Mouse (Mus musculus) hindbrain, embryonic 10.5 days (tissue): ENCODE results near the gene Tedc2. TPM values are rescaled to one million over a fixed set of nuclear protein-coding genes. Genes with fewer than 3 reads are reported as not detected.

ENCODE experiments used
- DNase-seq: peaks from one replicate; pipeline ENCODE4 v3.0.0-alpha.2; 2017; ENCODE audit warnings: low spot score
- H3K27ac ChIP-seq: fragments of 300-500 bp; sonication (generic); 2 replicates; pipeline ENCODE4 v1.5.1; 2016; ENCODE audit warnings: mild to moderate bottlenecking, moderate library complexity
- H3K27me3 ChIP-seq: fragments of 300-500 bp; sonication (generic); 2 replicates; pipeline ENCODE4 v1.6.1; 2016; ENCODE audit warnings: mild to moderate bottlenecking; ENCODE audit not compliant: poor library complexity, insufficient read depth, severe bottlenecking
- H3K36me3 ChIP-seq: fragments of 300-500 bp; sonication (generic); 2 replicates; pipeline ENCODE4 v1.6.1; 2016; ENCODE audit warnings: mild to moderate bottlenecking, moderate library complexity
- H3K4me1 ChIP-seq: fragments of 300-500 bp; sonication (generic); replicated peaks from 2 replicates; pipeline ENCODE4 v1.6.1; 2016; ENCODE audit warnings: mild to moderate bottlenecking
- H3K4me3 ChIP-seq: fragments of 300-500 bp; sonication (generic); 2 replicates; pipeline ENCODE4 v1.5.1; 2016; ENCODE audit warnings: mild to moderate bottlenecking, moderate library complexity
- H3K9me3 ChIP-seq: fragments of 300-500 bp; sonication (generic); 2 replicates; pipeline ENCODE4 v1.6.1; 2016; ENCODE audit warnings: mild to moderate bottlenecking, moderate library complexity
- WGBS: fragments of 180-500 bp; shearing (Covaris S2); methylation state at CpG from one replicate; pipeline ENCODE4 v1.1.7; 2016; 5-methylcytosine and 5-hydroxymethylcytosine counted together
- polyA plus RNA-seq: library from polyadenylated mRNA; unstranded; fragments of >200 nt; fragmentation: Nextera tagmentation; extraction: Ambion mirVana; gene quantifications from 2 replicates; pipeline ENCODE4 v1.2.1, GENCODE M21; 2016

Gene Tedc2
- polyA plus RNA-seq, 1 experiment from 2014 or later: 19.3 TPM

GRCm38 (mm10) chr17:24209916-24210240 is 10.8 kb downstream of the Tedc2 start:
- DNase-seq: no peak
- Histone ChIP-seq H3K4me1 (peaks cover 78% of the 10 kb centered on the region), H3K4me3 (peak overlapping the region; percentile 79), H3K9me3 (no peaks in the 10 kb centered on the region), H3K27me3 (peaks cover 48% of the 10 kb centered on the region), H3K36me3 (peaks cover 7% of the 10 kb centered on the region), H3K27ac (peak overlapping the region; percentile 92)
- WGBS: 74% methylated on average over 3 of the region's 3 CpGs

- H3K27me3 ChIP-seq: peaks cover 48% of the 10 kb centered on the region
- peak within 1 kb of the TSS; percentile 79 for H3K4me3 ChIP-seq
- peak within 1 kb of the TSS; percentile 92 for H3K27ac ChIP-seq
- peaks cover 84% of the 10 kb centered on the region for H3K4me1 ChIP-seq
- WGBS: 1% methylated on average over 43 of the region's 43 CpGs
- H3K9me3 ChIP-seq: no peaks in the 10 kb centered on the region
- DNase-seq: peak; percentile 83
- H3K36me3 ChIP-seq: peaks cover 1% of the 10 kb centered on the region; the same call in 1 of the 2 replicates
Measured at GRCm38 (mm10) chr17:24209043-24209915, 11.4 kb downstream of the Tedc2 start, which contains the start of gene Ntn3. Ntn3 (minus strand) TSS chr17:24209531.

GRCm38 (mm10) chr17:24208641-24209042 is 12.0 kb downstream of the Tedc2 start:
- peak overlapping the region; percentile 79 for H3K4me3 ChIP-seq
- 1% methylated on average over 29 of the region's 29 CpGs for WGBS
- H3K36me3 ChIP-seq: no peaks in the 10 kb centered on the region
- peaks cover 48% of the 10 kb centered on the region for H3K27me3 ChIP-seq
- no peaks in the 10 kb centered on the region for H3K9me3 ChIP-seq
- peak; percentile 70 for DNase-seq
- H3K27ac ChIP-seq: peak overlapping the region; percentile 92
- peaks cover 89% of the 10 kb centered on the region for H3K4me1 ChIP-seq

GRCm38 (mm10) chr17:24207768-24208640 is 12.6 kb downstream of the Tedc2 start:
- no peaks in the 10 kb centered on the region for H3K36me3 ChIP-seq
- peak overlapping the region; percentile 79 for H3K4me3 ChIP-seq
- WGBS: 45% methylated on average over 34 of the region's 34 CpGs
- peak overlapping the region; percentile 92 for H3K27ac ChIP-seq
- H3K4me1 ChIP-seq: peaks cover 95% of the 10 kb centered on the region
- H3K27me3 ChIP-seq: peaks cover 48% of the 10 kb centered on the region
- no peak for DNase-seq
- H3K9me3 ChIP-seq: no peaks in the 10 kb centered on the region

- Histone ChIP-seq H3K27me3 (peaks cover 48% of the 10 kb centered on the region), H3K9me3 (no peaks in the 10 kb centered on the region), H3K4me1 (peaks cover 89% of the 10 kb centered on the region), H3K4me3 (peak overlapping the region; percentile 79), H3K36me3 (no peaks in the 10 kb centered on the region), H3K27ac (peak overlapping the region; percentile 88)
- 5% methylated on average over 62 of the region's 62 CpGs for WGBS
- peak; percentile 67 for DNase-seq
Measured at GRCm38 (mm10) chr17:24206451-24207351, 13.9 kb downstream of the Tedc2 start.

- no peaks in the 10 kb centered on the region for H3K9me3 ChIP-seq
- peaks cover 41% of the 10 kb centered on the region for H3K27me3 ChIP-seq
- WGBS: 6% methylated on average over 15 of the region's 15 CpGs
- peaks cover 81% of the 10 kb centered on the region for H3K4me1 ChIP-seq
- H3K4me3 ChIP-seq: peak overlapping the region; percentile 79
- DNase-seq: no peak
- H3K36me3 ChIP-seq: no peaks in the 10 kb centered on the region
- peak overlapping the region; percentile 88 for H3K27ac ChIP-seq
Measured at GRCm38 (mm10) chr17:24205908-24206361, 14.7 kb downstream of the Tedc2 start.

- Histone ChIP-seq H3K4me1 (peaks cover 76% of the 10 kb centered on the region), H3K27ac (peak within 1 kb of the TSS; percentile 88), H3K4me3 (peak within 1 kb of the TSS; percentile 79), H3K27me3 (peaks cover 36% of the 10 kb centered on the region), H3K36me3 (no peaks in the 10 kb centered on the region), H3K9me3 (no peaks in the 10 kb centered on the region)
- DNase-seq: peak; percentile 96
- under 1% methylated on average over 65 of the region's 65 CpGs for WGBS
Measured at GRCm38 (mm10) chr17:24205284-24205888, 15.3 kb downstream of the Tedc2 start, which contains the start of gene Tbc1d24. Tbc1d24 (minus strand) TSS chr17:24205562.

GRCm38 (mm10) chr17:24204846-24205245 is 15.8 kb downstream of the Tedc2 start:
- Histone ChIP-seq H3K36me3 (no peaks in the 10 kb centered on the region), H3K4me3 (peak overlapping the region; percentile 79), H3K4me1 (peaks cover 73% of the 10 kb centered on the region), H3K27me3 (peaks cover 30% of the 10 kb centered on the region), H3K9me3 (no peaks in the 10 kb centered on the region), H3K27ac (peak overlapping the region; percentile 88)
- 11% methylated on average over 7 of the region's 7 CpGs for WGBS
- no peak for DNase-seq

GRCm38 (mm10) chr17:24203611-24204534 is 16.8 kb downstream of the Tedc2 start:
- Histone ChIP-seq H3K27me3 (peaks cover 29% of the 10 kb centered on the region), H3K4me3 (peak overlapping the region; percentile 79; the same call in 1 of the 2 replicates), H3K4me1 (peaks cover 70% of the 10 kb centered on the region), H3K27ac (0 out of 2 replicates have a peak overlapping the region, but pooled peaks have one; percentile 6), H3K9me3 (no peaks in the 10 kb centered on the region), H3K36me3 (no peaks in the 10 kb centered on the region)
- DNase-seq: no peak
- 80% methylated on average over 3 of the region's 3 CpGs for WGBS

- peaks cover 23% of the 10 kb centered on the region for H3K27me3 ChIP-seq
- H3K4me1 ChIP-seq: peaks cover 62% of the 10 kb centered on the region
- H3K9me3 ChIP-seq: no peaks in the 10 kb centered on the region
- H3K27ac ChIP-seq: 0 out of 2 replicates have a peak overlapping the region, but pooled peaks have one; percentile 6
- no peaks in the 10 kb centered on the region for H3K36me3 ChIP-seq
- DNase-seq: no peak
- H3K4me3 ChIP-seq: peak overlapping the region; percentile 10; the same call in 1 of the 2 replicates
- 39% methylated on average over 4 of the region's 4 CpGs for WGBS
Measured at GRCm38 (mm10) chr17:24203068-24203467, 17.6 kb downstream of the Tedc2 start.

- Histone ChIP-seq H3K27me3 (peaks cover 3% of the 10 kb centered on the region), H3K27ac (no peak overlapping the region), H3K4me3 (no peak overlapping the region), H3K36me3 (no peaks in the 10 kb centered on the region; the same call in 1 of the 2 replicates), H3K9me3 (no peaks in the 10 kb centered on the region), H3K4me1 (peaks cover 53% of the 10 kb centered on the region)
- 85% methylated on average over 4 of the region's 4 CpGs for WGBS
- no peak for DNase-seq
Measured at GRCm38 (mm10) chr17:24201092-24201491, 19.6 kb downstream of the Tedc2 start.
